Mouse (Mus musculus) MEL (cell line): ENCODE data around the gene Gm13290. TPM values are rescaled to one million over a fixed set of nuclear protein-coding genes. Genes with fewer than 3 reads are reported as not detected.

Source experiments
- DNase-seq: peaks from one replicate; pipeline ENCODE4 v3.0.0; 2011; ENCODE audit warnings: low read depth, low spot score
- H3K27ac ChIP-seq: 2 replicates; pipeline ENCODE4 v1.5.1; 2012; ENCODE audit warnings: low read depth, mild to moderate bottlenecking, control low read depth, low read length, moderate library complexity; ENCODE audit not compliant: control insufficient read depth
- H3K27me3 ChIP-seq, 2 experiments: fragments of 150-350 bp in 1 of 2; sonication (generic) in 1 of 2; 2 replicates each; pipeline ENCODE4 v1.6.1; 2012; ENCODE audit warnings: low read length in 2 of 2, mild to moderate bottlenecking in 2 of 2, improper control_type of control experiment in 1 of 2, moderate library complexity in 1 of 2; ENCODE audit not compliant: insufficient read depth in 2 of 2, control insufficient read depth in 1 of 2
- H3K36me3 ChIP-seq, 2 experiments: 2 replicates each; pipeline ENCODE4 v1.6.1; 2012 to 2014; ENCODE audit warnings: low read length in 2 of 2, improper control_type of control experiment in 1 of 2, inconsistent platforms in 1 of 2, mild to moderate bottlenecking in 1 of 2; ENCODE audit not compliant: insufficient read depth in 2 of 2, control insufficient read depth in 1 of 2
- H3K4me1 ChIP-seq, 2 experiments: fragments of 150-350 bp in 1 of 2; sonication (generic) in 1 of 2; 2 replicates each; pipeline ENCODE4 v1.6.1; 2012; ENCODE audit warnings: low read length in 2 of 2, improper control_type of control experiment in 1 of 2, mild to moderate bottlenecking in 1 of 2; ENCODE audit not compliant: insufficient read depth in 2 of 2, control insufficient read depth in 1 of 2
- H3K4me3 ChIP-seq, 2 experiments: fragments of 150-350 bp in 1 of 2; sonication (generic) in 1 of 2; 2 replicates each; pipeline ENCODE4 v1.5.1; 2012; ENCODE audit warnings: low read depth in 2 of 2, low read length in 2 of 2, mild to moderate bottlenecking in 2 of 2, moderate library complexity in 2 of 2, control low read depth in 1 of 2, improper control_type of control experiment in 1 of 2; ENCODE audit not compliant: control insufficient read depth in 1 of 2, insufficient read depth in 1 of 2
- H3K79me2 ChIP-seq: 2 replicates; pipeline ENCODE4 v1.6.1; 2012; ENCODE audit warnings: mild to moderate bottlenecking, low read length, moderate library complexity; ENCODE audit not compliant: control insufficient read depth, poor library complexity, insufficient read depth
- H3K9ac ChIP-seq: 2 replicates; pipeline ENCODE4 v1.6.1; 2012; ENCODE audit warnings: low read depth, mild to moderate bottlenecking, control low read depth, low read length, moderate library complexity; ENCODE audit not compliant: control insufficient read depth, poor library complexity, severe bottlenecking
- H3K9me3 ChIP-seq: fragments of 150-350 bp; sonication (generic); replicated peaks from 2 replicates; pipeline ENCODE4 v1.6.1; 2012; ENCODE audit warnings: mild to moderate bottlenecking, low read length, improper control_type of control experiment, moderate library complexity; ENCODE audit not compliant: insufficient read depth
- CHD2 ChIP-seq: IDR thresholded peaks from 2 replicates; pipeline ENCODE4 v1.6.1; 2011; ENCODE audit warnings: low read length, improper control_type of control experiment
- CTCF ChIP-seq, 3 experiments: IDR thresholded peaks in 2 of 3; conservative IDR thresholded peaks in 1 of 3; 2 replicates each; pipeline ENCODE4 v1.5.1; 2011 to 2012; ENCODE audit warnings: low read length in 3 of 3, low read depth in 2 of 3, mild to moderate bottlenecking in 2 of 3, improper control_type of control experiment in 1 of 3, inconsistent platforms in 1 of 3, mixed read lengths in 1 of 3, moderate library complexity in 1 of 3; ENCODE audit not compliant: control insufficient read depth in 1 of 3, insufficient read depth in 1 of 3, poor library complexity in 1 of 3, severe bottlenecking in 1 of 3
- E2F4 ChIP-seq: IDR thresholded peaks from 2 replicates; pipeline ENCODE4 v1.6.1; 2011; ENCODE audit warnings: low read depth, low read length, improper control_type of control experiment, borderline replicate concordance
- ELF1 ChIP-seq: IDR thresholded peaks from 2 replicates; pipeline ENCODE4 v1.6.1; 2014; ENCODE audit warnings: low read depth, mild to moderate bottlenecking, inconsistent platforms, low read length, improper control_type of control experiment, moderate library complexity
- EP300 ChIP-seq, 2 experiments: IDR thresholded peaks; 2 replicates each; pipeline ENCODE4 v1.6.1; 2011; ENCODE audit warnings: improper control_type of control experiment in 2 of 2, low read length in 2 of 2, low read depth in 1 of 2, mild to moderate bottlenecking in 1 of 2
- GABPA ChIP-seq: IDR thresholded peaks from 2 replicates; pipeline ENCODE4 v1.6.1; 2012; ENCODE audit warnings: low read depth, mild to moderate bottlenecking, inconsistent platforms, low read length, improper control_type of control experiment, moderate library complexity
- GATA1 ChIP-seq: IDR thresholded peaks from 2 replicates; pipeline ENCODE4 v1.6.1; 2011; ENCODE audit warnings: low read depth, low read length, improper control_type of control experiment
- HCFC1 ChIP-seq: IDR thresholded peaks from 2 replicates; pipeline ENCODE4 v1.6.1; 2012; ENCODE audit warnings: low read depth, mild to moderate bottlenecking, inconsistent platforms, low read length, improper control_type of control experiment, moderate library complexity
- JUND ChIP-seq: IDR thresholded peaks from 2 replicates; pipeline ENCODE4 v1.6.1; 2011; ENCODE audit warnings: low read depth, mild to moderate bottlenecking, improper control_type of control experiment, low read length
- KAT2A ChIP-seq: conservative IDR thresholded peaks from 2 replicates; pipeline ENCODE4 v1.6.1; 2012; ENCODE audit warnings: low read depth, low read length, improper control_type of control experiment, inconsistent platforms
- MAFK ChIP-seq: IDR thresholded peaks from 2 replicates; pipeline ENCODE4 v1.6.1; 2011; ENCODE audit warnings: low read depth, mild to moderate bottlenecking, low read length, improper control_type of control experiment, borderline replicate concordance
- MAX ChIP-seq: IDR thresholded peaks from 2 replicates; pipeline ENCODE4 v1.6.1; 2011; ENCODE audit warnings: low read length, improper control_type of control experiment
- MAZ ChIP-seq: IDR thresholded peaks from 2 replicates; pipeline ENCODE4 v1.6.1; 2012; ENCODE audit warnings: low read depth, mild to moderate bottlenecking, inconsistent platforms, low read length, improper control_type of control experiment
- MEF2A ChIP-seq: IDR thresholded peaks from 2 replicates; pipeline ENCODE4 v1.6.1; 2014; ENCODE audit warnings: low read depth, mild to moderate bottlenecking, inconsistent platforms, low read length, improper control_type of control experiment; ENCODE audit not compliant: poor library complexity, insufficient replicate concordance, severe bottlenecking; ENCODE audit errors: extremely low read depth
- MXI1 ChIP-seq: IDR thresholded peaks from 2 replicates; pipeline ENCODE4 v1.6.1; 2011; ENCODE audit warnings: mild to moderate bottlenecking, low read depth, low read length, improper control_type of control experiment
- MYB ChIP-seq: IDR thresholded peaks from 2 replicates; pipeline ENCODE4 v1.6.1; 2011; ENCODE audit warnings: mild to moderate bottlenecking, low read depth, low read length, improper control_type of control experiment
- MYC ChIP-seq: IDR thresholded peaks from 2 replicates; pipeline ENCODE4 v1.6.1; 2011; ENCODE audit warnings: low read depth, mild to moderate bottlenecking, low read length, improper control_type of control experiment, moderate library complexity
- NELFE ChIP-seq: IDR thresholded peaks from 2 replicates; pipeline ENCODE4 v1.6.1; 2011; ENCODE audit warnings: low read depth, low read length, improper control_type of control experiment
- NRF1 ChIP-seq: IDR thresholded peaks from 2 replicates; pipeline ENCODE4 v1.6.1; 2014; ENCODE audit warnings: low read depth, mild to moderate bottlenecking, inconsistent platforms, low read length, improper control_type of control experiment, moderate library complexity; ENCODE audit not compliant: poor library complexity, insufficient read depth, severe bottlenecking
- POLR2A ChIP-seq, 2 experiments: IDR thresholded peaks; 2 replicates each; pipeline ENCODE4 v1.6.1; 2011 to 2012; ENCODE audit warnings: low read length in 2 of 2, mild to moderate bottlenecking in 2 of 2, control low read depth in 1 of 2, improper control_type of control experiment in 1 of 2, low read depth in 1 of 2, moderate library complexity in 1 of 2; ENCODE audit not compliant: control insufficient read depth in 1 of 2, insufficient read depth in 1 of 2, poor library complexity in 1 of 2
- POLR2AphosphoS2 ChIP-seq: IDR thresholded peaks from 2 replicates; pipeline ENCODE4 v1.6.1; 2011; ENCODE audit warnings: low read length, improper control_type of control experiment
- POLR2AphosphoS5 ChIP-seq: IDR thresholded peaks from 2 replicates; pipeline ENCODE4 v1.6.1; 2012; ENCODE audit warnings: low read depth, borderline replicate concordance, mild to moderate bottlenecking, inconsistent platforms, low read length, moderate library complexity, mixed read lengths
- RCOR1 ChIP-seq: IDR thresholded peaks from 2 replicates; pipeline ENCODE4 v1.6.1; 2012; ENCODE audit warnings: low read depth, mild to moderate bottlenecking, inconsistent platforms, low read length, improper control_type of control experiment
- SIN3A ChIP-seq: IDR thresholded peaks from 2 replicates; pipeline ENCODE4 v1.6.1; 2012; ENCODE audit warnings: low read length, improper control_type of control experiment, inconsistent platforms
- SMC3 ChIP-seq: IDR thresholded peaks from 2 replicates; pipeline ENCODE4 v1.6.1; 2011; ENCODE audit warnings: low read depth, low read length, improper control_type of control experiment
- TAL1 ChIP-seq: IDR thresholded peaks from 2 replicates; pipeline ENCODE4 v1.6.1; 2012; ENCODE audit warnings: mild to moderate bottlenecking, inconsistent platforms, low read length, moderate library complexity, mixed read lengths
- TCF12 ChIP-seq: IDR thresholded peaks from 2 replicates; pipeline ENCODE4 v1.6.1; 2014; ENCODE audit warnings: low read depth, mild to moderate bottlenecking, inconsistent platforms, low read length, improper control_type of control experiment, moderate library complexity
- UBTF ChIP-seq: IDR thresholded peaks from 2 replicates; pipeline ENCODE4 v1.6.1; 2012; ENCODE audit warnings: low read depth, mild to moderate bottlenecking, inconsistent platforms, low read length, improper control_type of control experiment, moderate library complexity, borderline replicate concordance; ENCODE audit not compliant: insufficient read depth
- USF1 ChIP-seq: IDR thresholded peaks from 2 replicates; pipeline ENCODE4 v1.6.1; 2014; ENCODE audit warnings: low read depth, mild to moderate bottlenecking, inconsistent platforms, low read length, improper control_type of control experiment, moderate library complexity
- USF2 ChIP-seq, 2 experiments: IDR thresholded peaks; 2 replicates each; pipeline ENCODE4 v1.6.1; 2011 to 2012; ENCODE audit warnings: improper control_type of control experiment in 2 of 2, low read length in 2 of 2, borderline replicate concordance in 1 of 2, inconsistent platforms in 1 of 2, low read depth in 1 of 2, mild to moderate bottlenecking in 1 of 2; ENCODE audit not compliant: insufficient read depth in 1 of 2
- ZKSCAN1 ChIP-seq: IDR thresholded peaks from 2 replicates; pipeline ENCODE4 v1.6.1; 2012; ENCODE audit warnings: low read depth, mild to moderate bottlenecking, inconsistent platforms, low read length, improper control_type of control experiment, moderate library complexity
- ZMIZ1 ChIP-seq: IDR thresholded peaks from 2 replicates; pipeline ENCODE4 v1.6.1; 2012; ENCODE audit warnings: low read depth, mild to moderate bottlenecking, inconsistent platforms, low read length, improper control_type of control experiment, moderate library complexity
- ZNF384 ChIP-seq: IDR thresholded peaks from 2 replicates; pipeline ENCODE4 v1.6.1; 2012; ENCODE audit warnings: low read depth, mild to moderate bottlenecking, inconsistent platforms, low read length, improper control_type of control experiment
- polyA plus RNA-seq, 2 experiments: library from polyadenylated mRNA; stranded (reverse) in 1 of 2; unstranded in 1 of 2; fragments of >175 nt in 1 of 2; fragments of >200 nt in 1 of 2; gene quantifications; 2 replicates each; pipeline versions ENCODE4 v1.2.1 to v1.2.4; 2012; ENCODE audit warnings: low replicate concordance in 2 of 2, low read depth in 1 of 2; ENCODE audit not compliant: insufficient read length in 2 of 2, insufficient read depth in 1 of 2, missing spikeins in 1 of 2
- total RNA-seq: library from RNA; depleted of rRNA; stranded (reverse); fragments of 300-350 nt; gene quantifications from 2 replicates; pipeline ENCODE4 v1.2.3, GENCODE M21; 2012

Gm13290 gene
- total and polyA plus RNA-seq, 3 experiments: 0.29 TPM; not detected in 2

GRCm38 (mm10) chr4:88726727-88727126 is 46.9 kb upstream of the Gm13290 start (continued):
- TF ChIP-seq SIN3A: 0 out of 2 replicates have a peak, but pooled peaks have one; percentile 37
- TF ChIP-seq EP300 (IDR thresholded peaks at IDR 0.05; ENCODE audit: low read depth in 1 of 2, low read length in 2 of 2): peak in 1 of 2 experiments; percentile 43; a peak in 1 of 4 replicates
- TF ChIP-seq HCFC1: no peak
- no peak; the same call in 1 of the 2 replicates for TF ChIP-seq MXI1
- TF ChIP-seq TAL1: peak; percentile 36; the same call in 1 of the 2 replicates
- 0 out of 2 replicates have a peak, but pooled peaks have one; percentile 34 for TF ChIP-seq ELF1
- no peak for TF ChIP-seq CTCF (IDR thresholded peaks at IDR 0.05 in 2 of 3, conservative IDR thresholded peaks at IDR 0.05 in 1 of 3; ENCODE audit: control insufficient read depth in 1 of 3, insufficient read depth in 1 of 3, low read depth in 2 of 3, low read length in 3 of 3, poor library complexity in 1 of 3, severe bottlenecking in 1 of 3)
- no peak for TF ChIP-seq CHD2
- TF ChIP-seq, all 39 proteins: peak for 7

DNA sequence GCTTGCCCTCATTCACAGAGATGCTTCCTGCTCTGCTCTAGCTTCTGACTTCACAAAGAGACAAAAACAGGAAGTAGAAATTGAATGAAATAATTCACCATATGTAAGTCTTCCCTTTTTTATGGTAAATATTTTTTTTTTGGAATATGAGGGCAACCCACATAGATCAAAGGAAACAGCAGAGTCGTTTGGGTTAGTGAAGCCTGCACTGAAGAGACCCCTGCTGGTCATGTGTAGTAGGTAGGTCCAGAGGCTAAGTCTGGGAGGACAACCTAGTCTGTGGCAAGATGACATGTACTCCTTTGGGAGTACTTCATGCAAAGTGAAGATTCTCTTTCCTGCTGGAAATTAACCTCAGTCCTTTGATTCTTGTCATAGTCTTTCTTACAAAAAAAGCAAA is 46.3 kb upstream of the Gm13290 start:
- H3K4me3 ChIP-seq: peak overlapping the region; percentile 38 to 50
- H3K9ac ChIP-seq: peak overlapping the region; percentile 35
- no peaks in the 10 kb centered on the region; a peak in 1 of 4 replicates for H3K27me3 ChIP-seq
- peaks cover 0 to 3% of the 10 kb centered on the region in 2 experiments; a peak in 1 of 4 replicates for H3K4me1 ChIP-seq
- H3K9me3 ChIP-seq: no peaks in the 10 kb centered on the region
- peaks cover 0 to 3% of the 10 kb centered on the region in 2 experiments; a peak in 2 of 4 replicates for H3K36me3 ChIP-seq
- no peaks in the 10 kb centered on the region for H3K79me2 ChIP-seq
- no peak overlapping the region; the same call in 1 of the 2 replicates for H3K27ac ChIP-seq
- DNase-seq: peak; percentile 73
- TF ChIP-seq NRF1: no peak
- TF ChIP-seq MAZ: no peak
- TF ChIP-seq MEF2A: no peak
- no peak for TF ChIP-seq TAL1
- TF ChIP-seq MAX: no peak
- TF ChIP-seq MXI1: no peak
- TF ChIP-seq MYB: no peak
- TF ChIP-seq ZKSCAN1: no peak
- TF ChIP-seq JUND: no peak
- TF ChIP-seq USF1: no peak
- TF ChIP-seq ELF1: no peak
- TF ChIP-seq RCOR1: no peak
- no peak for TF ChIP-seq NELFE
- no peak for TF ChIP-seq E2F4
- TF ChIP-seq SIN3A: 0 out of 2 replicates have a peak, but pooled peaks have one; percentile 29
- TF ChIP-seq SMC3: peak; percentile 62
- no peak for TF ChIP-seq UBTF
- TF ChIP-seq MYC: no peak
- TF ChIP-seq GATA1: no peak
- TF ChIP-seq ZMIZ1: no peak
- peak; percentile 68 for TF ChIP-seq ZNF384
- no peak for TF ChIP-seq GABPA
- no peak for TF ChIP-seq POLR2AphosphoS5
- TF ChIP-seq CTCF (IDR thresholded peaks at IDR 0.05 in 2 of 3, conservative IDR thresholded peaks at IDR 0.05 in 1 of 3; ENCODE audit: control insufficient read depth in 1 of 3, insufficient read depth in 1 of 3, low read depth in 2 of 3, low read length in 3 of 3, poor library complexity in 1 of 3, severe bottlenecking in 1 of 3): peak; percentile 53 to 63 (median 60)
- no peak for TF ChIP-seq MAFK
- TF ChIP-seq KAT2A: no peak
- TF ChIP-seq USF2 (IDR thresholded peaks at IDR 0.05; ENCODE audit: borderline replicate concordance in 1 of 2, insufficient read depth in 1 of 2, low read depth in 1 of 2, low read length in 2 of 2): no peak
- TF ChIP-seq HCFC1: no peak
- no peak for TF ChIP-seq POLR2A (IDR thresholded peaks at IDR 0.05; ENCODE audit: control insufficient read depth in 1 of 2, insufficient read depth in 1 of 2, low read depth in 1 of 2, low read length in 2 of 2, poor library complexity in 1 of 2)
- TF ChIP-seq TCF12: no peak
- no peak for TF ChIP-seq POLR2AphosphoS2
- TF ChIP-seq EP300 (IDR thresholded peaks at IDR 0.05; ENCODE audit: low read depth in 1 of 2, low read length in 2 of 2): no peak
